Mouse (Mus musculus) liver (tissue): ENCODE results near the gene Nt5m.

Experiments
- DNase-seq: peaks from one replicate; pipeline ENCODE4 v3.0.0-alpha.2; 2020; ENCODE audit warnings: mixed read lengths

Gene Nt5m

GRCm38 (mm10) chr11:59846311-59846710 is 7.1 kb downstream of the Nt5m start:
- DNase-seq = no peak

- peak; percentile 74 for DNase-seq
Measured at GRCm38 (mm10) chr11:59847131-59847530, 7.9 kb downstream of the Nt5m start.

DNA sequence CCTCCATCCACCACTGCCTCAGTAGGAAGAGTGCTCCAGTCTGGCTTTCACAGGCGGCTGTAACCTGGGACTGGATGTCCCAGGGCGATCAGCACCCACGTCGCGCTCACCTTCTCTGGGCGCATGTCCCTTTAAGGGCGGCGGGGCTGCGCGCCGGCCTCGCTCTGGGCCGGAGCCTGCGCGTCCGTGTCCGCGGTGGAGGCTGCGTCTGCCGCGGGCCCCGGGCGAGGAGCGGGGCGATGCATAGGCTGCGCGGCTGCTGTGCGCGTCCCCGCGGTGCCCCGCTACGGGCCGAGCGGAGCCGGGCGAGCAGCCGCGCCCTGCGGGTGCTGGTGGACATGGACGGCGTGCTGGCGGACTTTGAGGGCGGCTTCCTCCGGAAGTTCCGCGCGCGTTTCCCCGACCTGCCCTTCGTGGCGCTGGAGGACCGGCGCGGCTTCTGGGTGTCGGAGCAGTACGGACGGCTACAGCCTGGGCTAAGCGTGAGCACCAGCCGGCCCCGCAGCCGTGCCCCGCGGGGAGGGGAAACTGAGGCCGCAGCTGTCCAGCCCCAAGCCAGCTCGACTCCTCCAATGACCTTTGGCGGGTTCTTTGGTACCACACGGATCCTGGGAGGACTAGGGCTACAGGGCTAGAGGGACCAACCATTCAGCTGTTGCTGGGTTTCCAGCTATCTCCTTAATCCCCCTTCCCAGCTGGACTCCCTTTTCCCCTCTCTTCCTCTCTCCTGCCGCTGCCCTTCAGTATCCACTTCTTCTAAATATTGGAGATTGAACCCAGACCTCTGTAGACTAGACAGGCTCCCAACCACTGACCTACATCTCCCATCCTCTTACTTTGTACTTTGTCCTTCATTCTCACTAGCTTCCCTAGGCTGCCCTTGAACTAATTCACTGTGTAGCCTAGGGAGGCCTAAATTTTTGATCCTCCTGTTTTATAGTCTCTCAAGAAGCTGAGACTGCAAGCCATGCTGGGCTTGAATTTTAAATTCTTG is 8.9 kb downstream of the Nt5m start:
- DNase-seq = peak; percentile 77

GRCm38 (mm10) chr11:59852865-59853264 is 13.6 kb downstream of the Nt5m start:
- DNase-seq = no peak

DNA sequence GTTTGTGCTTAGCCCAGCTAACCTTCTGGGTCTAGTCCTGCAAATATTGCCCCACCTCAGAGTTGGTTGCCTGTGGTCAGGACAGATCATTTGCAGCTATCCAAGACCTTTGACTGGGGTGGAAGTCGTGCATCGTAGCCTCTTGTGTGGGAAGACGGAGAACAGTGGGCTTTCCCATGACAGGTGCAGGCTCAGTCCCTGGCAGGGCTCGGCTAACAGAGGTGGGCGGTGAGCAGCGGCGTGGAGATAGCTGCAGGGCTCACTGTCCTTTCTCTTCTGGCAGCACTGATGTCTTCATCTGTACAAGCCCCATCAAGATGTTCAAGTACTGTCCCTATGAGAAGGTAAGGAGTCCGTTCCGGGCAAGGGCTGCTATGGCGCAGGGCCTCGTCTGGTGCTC is 21.2 kb downstream of the Nt5m start:
- no peak for DNase-seq

GRCm38 (mm10) chr11:59864316-59864715 is 25.1 kb downstream of the Nt5m start:
- no peak for DNase-seq

- no peak for DNase-seq
Measured at GRCm38 (mm10) chr11:59872124-59872523, 32.9 kb downstream of the Nt5m start.

DNA sequence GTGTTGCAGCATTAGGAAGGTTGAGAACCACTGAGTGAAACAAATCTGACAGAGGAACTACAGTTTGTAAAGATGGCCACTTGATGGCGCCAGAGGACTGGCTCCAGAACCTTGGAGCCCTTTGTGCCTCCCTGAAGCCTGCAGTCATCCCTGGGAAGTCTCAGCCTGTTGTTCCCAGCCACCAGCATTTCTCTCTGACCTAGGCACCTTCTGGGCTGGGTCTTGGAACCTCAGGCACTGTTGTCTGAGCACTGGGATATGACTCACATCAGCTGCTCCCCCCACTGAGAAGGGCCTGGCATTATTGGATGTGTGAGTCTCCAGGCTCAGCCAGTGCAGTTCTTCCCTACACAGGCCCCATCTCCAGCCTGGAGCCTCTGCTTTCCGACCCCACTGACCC is 40.8 kb downstream of the Nt5m start:
- DNase-seq = peak; percentile 72

GRCm38 (mm10) chr11:59885217-59885986 is 46.2 kb downstream of the Nt5m start:
- peak; percentile 51 for DNase-seq

DNA sequence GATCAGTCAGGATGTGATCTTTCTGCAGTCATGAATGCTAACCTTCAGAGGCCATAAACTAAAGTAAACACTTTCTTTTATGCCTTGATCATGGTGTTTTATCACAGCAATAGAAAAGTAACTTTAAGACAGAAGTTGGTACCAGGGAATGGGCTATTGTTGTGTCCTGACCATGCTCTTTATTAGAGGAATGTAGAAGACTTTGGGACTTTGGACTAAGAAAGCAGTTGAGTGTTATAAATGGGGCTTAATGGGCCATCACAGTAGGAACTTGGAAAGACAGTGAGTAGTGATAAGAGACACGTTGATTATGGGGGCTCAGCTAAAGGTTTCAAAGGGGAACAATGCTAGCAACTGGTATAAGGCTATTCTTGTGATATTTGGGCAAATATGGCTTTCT is 47.7 kb downstream of the Nt5m start:
- DNase-seq = no peak

GRCm38 (mm10) chr11:59888151-59888550 is 48.9 kb downstream of the Nt5m start:
- DNase-seq = no peak

- no peak for DNase-seq
Measured at GRCm38 (mm10) chr11:59891854-59892253, 52.6 kb downstream of the Nt5m start.

DNA sequence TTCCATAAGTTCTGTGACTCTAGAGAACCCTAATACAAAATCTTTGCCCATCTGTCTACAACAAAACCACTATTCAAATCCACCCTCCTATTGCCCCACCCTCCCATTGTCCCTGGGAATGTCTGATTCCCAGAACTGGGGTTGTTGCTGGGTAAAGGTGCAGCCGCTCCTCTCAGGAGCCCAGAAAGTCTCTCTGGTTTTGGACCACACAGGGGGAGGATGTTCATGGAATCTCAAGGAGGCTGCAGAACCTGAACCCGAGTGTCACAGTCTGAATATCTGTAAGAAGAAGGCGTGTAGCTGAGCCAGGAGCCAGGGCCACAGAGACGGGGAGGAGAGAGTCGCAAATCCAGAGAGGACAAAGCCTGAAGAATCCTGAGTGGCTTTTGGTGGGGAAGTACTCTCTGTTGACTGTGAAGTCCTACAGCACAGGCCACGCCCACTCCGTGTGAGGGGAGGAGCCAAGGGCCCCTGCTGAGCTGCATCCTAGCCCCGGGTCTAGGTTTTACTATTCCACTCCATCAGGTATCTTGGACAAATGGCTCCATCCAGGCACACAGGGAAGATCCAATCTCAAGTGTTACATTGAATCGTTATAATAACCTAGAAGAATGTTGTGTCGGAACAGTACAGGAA is 54.0 kb downstream of the Nt5m start:
- peak; percentile 56 for DNase-seq

DNA sequence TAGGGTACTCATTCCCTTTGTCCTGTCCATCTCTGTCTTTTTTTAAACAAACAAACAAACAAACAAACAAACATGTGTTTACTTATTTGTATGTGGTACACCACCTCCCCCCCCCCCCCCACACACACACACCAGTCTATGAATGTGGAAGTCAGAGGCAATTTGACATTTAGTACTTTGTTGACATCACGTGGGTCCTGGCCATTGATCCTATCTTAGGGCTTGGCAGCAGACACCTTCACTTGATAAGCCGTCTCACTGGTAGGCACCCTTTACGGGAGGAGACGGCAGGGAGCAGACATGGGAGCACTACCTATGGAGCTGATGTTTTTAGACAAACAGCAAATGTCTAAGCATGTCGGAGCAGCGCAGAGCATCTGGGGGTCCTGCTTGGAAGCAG is 55.7 kb downstream of the Nt5m start:
- no peak for DNase-seq

DNA sequence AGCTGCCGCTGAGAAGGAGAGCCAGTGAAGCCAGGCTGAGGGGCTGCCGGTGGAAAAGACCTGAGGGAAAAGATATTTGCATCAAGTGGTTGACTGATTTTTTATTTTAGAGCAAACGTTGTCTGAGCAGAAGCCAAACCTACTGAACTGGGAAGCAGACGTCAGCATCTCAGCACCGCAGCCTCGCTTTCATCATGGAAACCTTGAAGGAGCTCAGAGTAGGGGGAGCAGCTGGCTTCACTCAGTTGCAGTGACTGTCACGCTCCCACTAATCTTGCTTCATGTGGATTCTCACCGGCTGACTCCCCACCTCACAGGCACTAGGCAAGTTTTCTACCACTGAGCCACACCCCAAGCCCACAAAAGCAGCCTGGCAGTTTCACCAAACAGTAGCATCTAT is 56.1 kb downstream of the Nt5m start:
- no peak for DNase-seq

DNA sequence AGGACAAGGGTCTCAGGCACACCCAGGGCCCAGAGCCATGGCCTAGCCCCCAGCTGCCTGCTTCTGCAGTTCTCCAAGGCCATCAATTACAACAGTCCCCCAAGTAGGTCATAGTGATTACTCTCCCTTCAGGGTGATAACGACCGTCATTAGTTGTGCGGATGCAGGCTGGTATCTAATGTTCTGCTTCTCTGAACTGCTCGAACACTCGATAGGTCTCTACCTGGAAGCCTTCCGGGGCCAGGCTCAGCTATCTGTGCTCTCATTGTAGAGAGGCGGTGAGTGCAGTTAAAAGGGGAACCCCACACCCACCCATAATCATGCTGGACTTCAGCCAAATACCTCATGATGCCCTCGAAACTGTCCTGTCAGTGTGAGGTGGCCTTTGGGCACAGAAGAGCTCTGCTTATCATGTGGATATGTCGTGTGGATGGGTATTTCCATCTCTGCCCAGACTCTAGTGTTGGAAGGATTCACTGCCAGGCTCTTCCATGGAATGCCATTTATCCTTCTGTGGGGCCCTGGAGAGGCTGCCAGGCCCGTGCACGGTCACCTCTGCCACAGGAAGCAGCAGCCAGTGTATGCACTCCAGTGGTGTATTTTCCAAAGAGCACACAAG is 58.8 kb downstream of the Nt5m start:
- no peak for DNase-seq

GRCm38 (mm10) chr11:59899711-59900685 is 60.8 kb downstream of the Nt5m start:
- DNase-seq = no peak

GRCm38 (mm10) chr11:59900995-59901394 is 61.7 kb downstream of the Nt5m start:
- no peak for DNase-seq

DNA sequence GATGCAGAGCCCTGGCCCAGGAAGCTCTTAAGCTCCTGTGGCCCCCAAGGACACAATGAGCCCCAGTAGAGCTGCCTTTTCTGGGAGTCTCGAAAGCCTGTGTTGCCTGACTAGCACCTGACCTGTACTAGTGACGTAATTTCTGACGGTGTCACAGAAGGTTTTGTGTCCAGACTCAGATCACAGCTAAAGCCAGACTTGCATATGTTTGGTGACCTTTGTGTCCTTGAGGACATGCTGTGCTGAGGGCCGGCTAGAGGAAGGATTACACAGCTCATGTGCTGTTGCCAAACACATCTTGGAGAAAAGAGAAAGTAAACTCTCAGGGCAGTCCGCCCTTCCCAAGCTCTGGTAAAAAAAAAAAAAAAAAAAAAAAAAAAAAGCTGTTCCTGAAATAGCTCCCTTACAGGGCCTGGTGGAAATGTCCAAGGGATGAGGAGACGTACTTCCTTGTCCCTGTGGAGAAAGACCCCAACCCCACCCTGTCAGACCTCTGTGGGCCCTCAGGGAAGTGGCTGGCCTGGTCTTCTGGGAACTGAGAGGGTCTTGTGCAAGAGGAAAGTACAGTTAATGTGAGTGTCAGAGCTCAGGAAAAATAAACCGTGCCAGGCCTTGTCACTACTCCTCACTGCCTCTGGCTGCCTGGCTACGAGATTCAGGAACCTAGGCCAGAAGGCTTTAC is 62.9 kb downstream of the Nt5m start:
- DNase-seq = no peak

DNA sequence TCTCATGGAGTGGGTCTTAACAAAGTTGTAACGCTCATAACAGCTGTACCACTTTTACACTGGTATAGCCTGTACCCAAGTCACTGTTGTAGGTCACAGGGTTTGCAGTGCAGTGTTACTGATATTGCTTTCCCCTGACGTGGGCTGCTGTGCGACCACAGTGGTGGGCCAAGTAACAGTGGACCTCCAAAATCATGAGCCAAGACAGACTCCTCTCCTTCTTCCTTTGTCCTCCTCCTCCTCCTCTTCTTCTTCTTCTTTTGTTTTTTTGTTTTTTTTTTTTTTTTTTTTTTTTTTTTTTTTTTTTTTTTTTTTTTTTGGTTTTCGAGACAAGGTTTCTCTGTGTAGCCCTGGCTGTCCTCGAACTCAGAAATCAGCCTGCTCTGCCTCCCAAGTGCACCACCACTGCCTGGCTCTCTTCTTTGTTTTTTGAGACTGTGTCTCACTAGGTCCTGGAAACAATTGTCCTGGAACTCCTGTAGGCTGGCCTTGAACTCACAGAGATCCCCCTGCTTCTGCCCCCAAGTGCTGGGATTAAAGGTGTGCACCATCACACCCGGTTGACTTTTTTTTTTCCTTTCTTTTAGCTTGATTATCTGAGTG is 67.4 kb downstream of the Nt5m start:
- no peak for DNase-seq

DNA sequence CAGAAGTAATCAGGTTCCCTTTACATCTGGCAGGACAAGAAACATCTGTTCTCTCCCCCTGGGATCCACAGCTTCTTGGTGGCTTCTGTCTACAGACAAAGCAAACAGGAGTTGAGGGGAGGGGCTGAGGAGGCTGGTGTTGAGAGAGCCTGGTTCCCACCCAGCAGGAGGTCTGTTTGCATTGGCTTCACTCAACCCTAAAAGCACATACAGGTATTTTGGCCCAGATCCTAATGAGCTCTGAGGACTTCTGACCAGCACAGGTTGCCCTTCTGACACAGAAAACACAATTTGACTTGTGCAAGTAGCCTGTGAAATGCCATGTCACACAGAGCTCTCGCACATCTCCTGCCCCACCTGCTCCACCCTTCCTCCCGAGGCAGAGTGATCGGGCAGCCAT is 69.2 kb downstream of the Nt5m start:
- no peak for DNase-seq
